Mouse (Mus musculus): ENCODE data around the gene Epas1. TPM values are rescaled to one million over a fixed set of nuclear protein-coding genes. Genes with fewer than 3 reads are reported as not detected.

Gene Epas1
- polyA plus RNA-seq, 1 experiment from 2014 or later, result 13.2 TPM

DNA sequence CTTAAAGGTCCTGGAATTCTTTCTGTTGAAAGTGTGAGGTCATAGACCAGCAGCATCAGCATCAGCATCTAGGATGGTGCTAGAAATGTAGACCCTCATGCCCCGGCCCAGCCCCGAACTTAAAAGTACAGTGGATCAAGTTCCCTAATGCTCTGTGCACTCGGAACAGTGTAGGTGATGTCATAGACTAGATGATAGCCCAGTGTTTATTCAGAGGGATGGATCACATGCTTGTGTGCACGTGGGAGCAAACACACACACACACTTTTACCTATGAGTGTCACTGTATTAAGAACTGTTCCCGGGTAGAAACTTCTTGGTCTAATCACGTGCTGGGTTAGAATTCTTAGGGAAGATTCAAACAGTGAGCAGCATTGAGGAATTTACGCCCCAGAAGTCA is 33.0 kb downstream of the Epas1 start:
- Histone ChIP-seq H3K4me1 (ENCODE audit: insufficient read depth) (peaks cover 15% of the 10 kb centered on the region), H3K9ac (no peak overlapping the region), H3K4me3 (ENCODE audit: low read depth, low read length) (no peak overlapping the region), H3K9me3 (ENCODE audit: low read depth, low read length) (no peaks in the 10 kb centered on the region), H3K27me3 (ENCODE audit: insufficient read depth, low read length) (no peaks in the 10 kb centered on the region), H3K27ac (ENCODE audit: low read depth) (no peak overlapping the region), H3K4me2 (no peak overlapping the region), H3K36me3 (ENCODE audit: insufficient read depth) (no peaks in the 10 kb centered on the region)
- DNase-seq (no peak), ATAC-seq (ENCODE audit: insufficient read depth) (no peak)
- 67% methylated on average over 7 of the region's 7 CpGs for WGBS
- TF ChIP-seq CTCF (IDR thresholded peaks at IDR 0.05; ENCODE audit: low read depth), result no peak

DNA sequence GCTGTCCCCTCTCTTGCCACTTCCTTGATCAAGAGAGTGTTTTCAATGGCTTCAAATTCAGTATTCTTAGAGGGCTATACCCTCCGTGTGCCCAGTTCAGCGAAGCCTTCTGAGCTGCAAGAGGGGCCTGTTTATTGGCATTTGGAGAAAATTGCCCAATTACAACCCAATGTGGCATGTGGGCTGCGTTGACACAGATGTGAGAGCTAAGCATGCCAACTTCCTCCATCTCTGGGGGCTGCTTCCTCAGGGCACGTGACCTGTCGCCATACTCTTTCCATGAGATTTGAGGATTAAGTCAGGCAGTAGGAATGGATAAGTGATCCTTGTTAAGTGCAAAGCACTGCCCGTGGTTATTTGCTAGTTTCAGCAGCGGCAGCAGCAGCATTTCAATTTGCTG is 34.3 kb downstream of the Epas1 start:
- WGBS, result 68% methylated on average over 7 of the region's 7 CpGs
- Histone ChIP-seq H3K36me3 (ENCODE audit: insufficient read depth) (no peaks in the 10 kb centered on the region), H3K27me3 (ENCODE audit: insufficient read depth, low read length) (no peaks in the 10 kb centered on the region), H3K27ac (ENCODE audit: low read depth) (no peak overlapping the region), H3K9me3 (ENCODE audit: low read depth, low read length) (no peaks in the 10 kb centered on the region), H3K4me1 (ENCODE audit: insufficient read depth) (peaks cover 15% of the 10 kb centered on the region), H3K4me2 (no peak overlapping the region), H3K4me3 (ENCODE audit: low read depth, low read length) (no peak overlapping the region), H3K9ac (no peak overlapping the region)
- ATAC-seq (ENCODE audit: insufficient read depth), result no peak
- TF ChIP-seq CTCF (IDR thresholded peaks at IDR 0.05; ENCODE audit: low read depth), result no peak
- no peak for DNase-seq

DNA sequence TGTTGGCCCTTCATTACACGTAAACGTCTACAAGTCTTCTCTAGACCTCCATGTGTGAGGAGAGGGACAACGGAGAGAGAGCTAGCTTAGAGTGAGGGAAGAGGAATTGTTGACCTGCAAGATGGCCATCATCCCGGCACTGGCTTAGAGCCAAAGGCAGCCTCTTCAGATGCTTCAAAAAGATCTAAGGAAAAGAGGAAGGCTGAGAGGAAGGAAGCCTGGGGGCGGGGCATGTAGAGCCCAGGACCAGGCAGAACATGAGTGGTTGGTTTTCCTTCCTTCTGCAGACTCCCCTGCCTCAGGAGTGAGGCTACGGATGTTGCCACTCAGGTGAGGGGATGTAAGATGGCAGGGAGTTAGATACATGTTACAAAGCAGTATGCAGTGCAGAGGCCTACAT is 34.8 kb downstream of the Epas1 start:
- no peak overlapping the region for H3K4me2 ChIP-seq
- no peak overlapping the region for H3K27ac ChIP-seq (ENCODE audit: low read depth)
- H3K4me3 ChIP-seq (ENCODE audit: low read depth, low read length), result no peak overlapping the region
- H3K27me3 ChIP-seq (ENCODE audit: insufficient read depth, low read length), result no peaks in the 10 kb centered on the region
- DNase-seq, result peak; percentile 65
- H3K9me3 ChIP-seq (ENCODE audit: low read depth, low read length), result no peaks in the 10 kb centered on the region
- H3K4me1 ChIP-seq (ENCODE audit: insufficient read depth), result peaks cover 15% of the 10 kb centered on the region
- no peak for TF ChIP-seq CTCF (IDR thresholded peaks at IDR 0.05; ENCODE audit: low read depth)
- WGBS, result 45% methylated on average over 6 of the region's 6 CpGs
- H3K9ac ChIP-seq, result no peak overlapping the region
- no peaks in the 10 kb centered on the region for H3K36me3 ChIP-seq (ENCODE audit: insufficient read depth)
- no peak for ATAC-seq (ENCODE audit: insufficient read depth)

DNA sequence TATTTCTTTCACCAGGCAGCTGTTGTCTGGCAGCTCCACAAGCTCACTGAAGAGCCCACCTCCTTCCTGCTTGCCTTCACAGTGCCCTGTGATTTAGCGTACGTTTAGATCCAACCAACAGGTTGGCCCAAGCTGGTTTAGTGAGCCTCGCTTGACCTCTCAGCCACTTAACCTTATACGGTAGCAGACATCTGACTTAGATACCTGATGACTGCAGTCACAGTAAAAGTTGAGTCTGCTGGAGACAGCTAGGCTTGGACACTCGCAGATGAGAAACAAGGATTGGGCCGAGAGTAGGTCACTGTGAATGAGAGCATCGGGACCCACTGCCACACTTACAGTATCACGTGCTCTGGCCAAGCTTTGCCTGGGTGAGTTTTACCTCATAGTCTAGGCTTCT is 38.4 kb downstream of the Epas1 start:
- no peak overlapping the region for H3K4me3 ChIP-seq (ENCODE audit: low read depth, low read length)
- H3K27ac ChIP-seq (ENCODE audit: low read depth), result no peak overlapping the region
- no peak for ATAC-seq (ENCODE audit: insufficient read depth)
- no peak for TF ChIP-seq CTCF (IDR thresholded peaks at IDR 0.05; ENCODE audit: low read depth)
- H3K4me1 ChIP-seq (ENCODE audit: insufficient read depth), result no peaks in the 10 kb centered on the region
- 77% methylated on average over 8 of the region's 8 CpGs for WGBS
- DNase-seq, result no peak
- H3K9me3 ChIP-seq (ENCODE audit: low read depth, low read length), result no peaks in the 10 kb centered on the region
- H3K4me2 ChIP-seq, result no peak overlapping the region
- no peaks in the 10 kb centered on the region for H3K27me3 ChIP-seq (ENCODE audit: insufficient read depth, low read length)
- H3K9ac ChIP-seq, result no peak overlapping the region
- no peaks in the 10 kb centered on the region for H3K36me3 ChIP-seq (ENCODE audit: insufficient read depth)

DNA sequence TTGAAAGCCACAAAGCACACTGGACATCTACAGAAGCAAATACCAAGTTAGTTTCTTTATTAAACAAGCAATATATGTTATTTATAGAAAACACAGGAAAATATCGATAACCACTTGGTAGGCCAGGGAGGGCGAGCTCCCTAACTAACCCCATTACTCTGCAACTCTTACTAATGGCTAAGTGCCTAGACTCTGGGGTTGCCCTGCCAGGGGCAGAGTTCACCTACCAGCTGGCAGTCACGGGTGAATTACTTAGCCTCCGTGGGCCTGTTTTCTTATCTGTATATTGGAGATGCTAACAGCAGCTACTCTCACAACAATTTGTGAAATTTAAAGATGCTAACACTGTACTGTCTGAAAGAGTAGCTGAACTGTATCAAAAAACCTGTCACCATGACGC is 42.3 kb downstream of the Epas1 start:
- Histone ChIP-seq H3K36me3 (ENCODE audit: insufficient read depth) (no peaks in the 10 kb centered on the region), H3K27me3 (ENCODE audit: insufficient read depth, low read length) (no peaks in the 10 kb centered on the region), H3K9ac (no peak overlapping the region), H3K27ac (ENCODE audit: low read depth) (no peak overlapping the region), H3K4me1 (ENCODE audit: insufficient read depth) (no peaks in the 10 kb centered on the region; the same call in 1 of the 2 replicates), H3K4me2 (no peak overlapping the region), H3K4me3 (ENCODE audit: low read depth, low read length) (no peak overlapping the region), H3K9me3 (ENCODE audit: low read depth, low read length) (no peaks in the 10 kb centered on the region)
- no peak for DNase-seq
- no peak for TF ChIP-seq CTCF (IDR thresholded peaks at IDR 0.05; ENCODE audit: low read depth)
- no peak for ATAC-seq (ENCODE audit: insufficient read depth)
- WGBS, result 78% methylated on average over 5 of the region's 5 CpGs

DNA sequence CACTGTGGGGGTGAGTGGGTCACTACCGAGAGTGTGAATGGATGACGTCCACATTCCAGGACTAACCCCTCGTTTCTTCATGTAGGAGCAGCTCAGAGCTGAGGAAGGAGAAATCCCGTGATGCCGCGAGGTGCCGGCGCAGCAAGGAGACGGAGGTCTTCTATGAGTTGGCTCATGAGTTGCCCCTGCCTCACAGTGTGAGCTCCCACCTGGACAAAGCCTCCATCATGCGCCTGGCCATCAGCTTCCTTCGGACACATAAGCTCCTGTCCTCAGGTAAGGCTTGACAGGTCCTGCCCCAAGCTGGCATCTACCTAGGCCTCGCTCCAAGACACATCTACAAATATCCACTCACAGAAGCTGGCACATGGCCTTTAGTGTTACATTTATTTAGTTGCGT is 43.5 kb downstream of the Epas1 start:
- DNase-seq (no peak), ATAC-seq (ENCODE audit: insufficient read depth) (no peak)
- H3K9ac ChIP-seq, result no peak overlapping the region
- no peaks in the 10 kb centered on the region for H3K36me3 ChIP-seq (ENCODE audit: insufficient read depth)
- H3K4me2 ChIP-seq, result no peak overlapping the region
- peaks cover 7% of the 10 kb centered on the region; the same call in 1 of the 2 replicates for H3K4me1 ChIP-seq (ENCODE audit: insufficient read depth)
- TF ChIP-seq CTCF (IDR thresholded peaks at IDR 0.05; ENCODE audit: low read depth), result no peak
- H3K27ac ChIP-seq (ENCODE audit: low read depth), result no peak overlapping the region
- H3K9me3 ChIP-seq (ENCODE audit: low read depth, low read length), result no peaks in the 10 kb centered on the region
- WGBS, result 88% methylated on average over 13 of the region's 13 CpGs
- H3K4me3 ChIP-seq (ENCODE audit: low read depth, low read length), result no peak overlapping the region
- H3K27me3 ChIP-seq (ENCODE audit: insufficient read depth, low read length), result no peaks in the 10 kb centered on the region

DNA sequence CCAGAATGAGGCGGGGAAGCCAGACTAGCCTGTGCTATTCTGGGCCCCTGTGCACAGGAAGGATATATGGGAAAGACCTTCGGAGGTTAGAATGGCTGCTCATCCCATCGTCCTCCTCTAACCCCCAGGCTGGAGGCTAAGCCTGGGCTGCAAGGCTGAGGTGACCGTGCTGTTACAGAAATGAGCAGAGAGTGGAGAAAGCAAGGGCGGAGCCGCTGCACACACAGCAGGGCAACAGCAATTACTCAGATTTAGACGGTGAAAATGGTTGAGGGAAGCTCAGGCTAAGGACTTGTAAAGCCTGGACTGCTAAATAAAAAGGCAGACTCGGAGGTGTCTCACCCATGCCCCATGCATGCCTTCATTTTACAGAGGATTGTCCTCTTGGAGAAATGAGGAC is 45.0 kb downstream of the Epas1 start:
- Histone ChIP-seq H3K9ac (no peak overlapping the region; the same call in 1 of the 2 replicates), H3K4me3 (ENCODE audit: low read depth, low read length) (no peak overlapping the region), H3K4me1 (ENCODE audit: insufficient read depth) (peaks cover 7% of the 10 kb centered on the region; the same call in 1 of the 2 replicates), H3K27ac (ENCODE audit: low read depth) (peak overlapping the region; percentile 46; the same call in 1 of the 2 replicates), H3K27me3 (ENCODE audit: insufficient read depth, low read length) (no peaks in the 10 kb centered on the region), H3K9me3 (ENCODE audit: low read depth, low read length) (no peaks in the 10 kb centered on the region), H3K4me2 (no peak overlapping the region), H3K36me3 (ENCODE audit: insufficient read depth) (no peaks in the 10 kb centered on the region)
- TF ChIP-seq CTCF (IDR thresholded peaks at IDR 0.05; ENCODE audit: low read depth), result no peak
- 50% methylated on average over 8 of the region's 8 CpGs for WGBS
- ATAC-seq (ENCODE audit: insufficient read depth) (no peak), DNase-seq (no peak)

DNA sequence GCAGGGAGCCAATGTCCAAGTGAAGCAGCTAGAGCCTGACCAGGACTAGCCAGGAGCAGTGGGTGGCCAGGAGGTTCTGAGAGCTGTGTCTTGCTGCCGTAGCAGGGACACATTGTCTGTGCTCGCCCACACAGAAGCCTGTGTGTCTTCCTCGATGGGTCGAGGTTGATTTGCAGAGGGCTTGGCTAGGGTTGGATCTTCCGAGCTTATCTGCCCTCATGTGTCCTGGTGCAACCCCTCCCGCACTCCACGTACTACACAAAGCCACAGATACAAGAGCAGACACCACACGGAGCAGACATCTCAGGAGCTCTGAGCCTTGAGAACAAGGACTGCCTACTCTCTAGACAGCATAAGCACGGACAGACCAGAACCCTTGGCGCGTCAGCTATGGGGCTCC is 45.5 kb downstream of the Epas1 start:
- Histone ChIP-seq H3K9me3 (ENCODE audit: low read depth, low read length) (no peaks in the 10 kb centered on the region), H3K9ac (no peak overlapping the region), H3K27ac (ENCODE audit: low read depth) (peak overlapping the region; percentile 24; the same call in 1 of the 2 replicates), H3K4me3 (ENCODE audit: low read depth, low read length) (no peak overlapping the region), H3K4me2 (no peak overlapping the region), H3K36me3 (ENCODE audit: insufficient read depth) (no peaks in the 10 kb centered on the region), H3K27me3 (ENCODE audit: insufficient read depth, low read length) (no peaks in the 10 kb centered on the region), H3K4me1 (ENCODE audit: insufficient read depth) (peaks cover 7% of the 10 kb centered on the region; the same call in 1 of the 2 replicates)
- no peak for TF ChIP-seq CTCF (IDR thresholded peaks at IDR 0.05; ENCODE audit: low read depth)
- DNase-seq (no peak), ATAC-seq (ENCODE audit: insufficient read depth) (no peak)
- WGBS, result 68% methylated on average over 11 of the region's 11 CpGs
